Mouse (Mus musculus): ENCODE data around the gene Sypl2. TPM values are rescaled to one million over a fixed set of nuclear protein-coding genes. Genes with fewer than 3 reads are reported as not detected.

Sypl2 gene
- polyA plus RNA-seq, 1 experiment from 2014 or later: 0.28 TPM

GRCm38 (mm10) chr3:108227521-108227920, 1.1 kb upstream of the Sypl2 start:
- 82% methylated on average over 2 of the region's 2 CpGs for WGBS
- no peak overlapping the region for H3K4me3 ChIP-seq (ENCODE audit: low read length)
- H3K36me3 ChIP-seq (ENCODE audit: control insufficient read depth, insufficient read depth, low read length): no peaks in the 10 kb centered on the region
- H3K27me3 ChIP-seq (replicated peaks; ENCODE audit: control insufficient read depth, insufficient read depth, low read length): peaks cover 23% of the 10 kb centered on the region
- H3K4me2 ChIP-seq (ENCODE audit: low read depth, low read length): no peak overlapping the region
- no peak overlapping the region for H3K27ac ChIP-seq (ENCODE audit: low read length)
- H3K9me3 ChIP-seq (ENCODE audit: control insufficient read depth, low read length): no peaks in the 10 kb centered on the region
- no peak for ATAC-seq
- peaks cover 11% of the 10 kb centered on the region for H3K4me1 ChIP-seq (ENCODE audit: control insufficient read depth, insufficient read depth, low read length)
- no peak overlapping the region for H3K9ac ChIP-seq (ENCODE audit: low read depth, low read length)

GRCm38 (mm10) chr3:108225711-108226557, 514 bp downstream of the Sypl2 start:
- peak overlapping the region; percentile 65 for H3K9ac ChIP-seq (ENCODE audit: low read depth, low read length)
- H3K4me3 ChIP-seq (ENCODE audit: low read length): peak overlapping the region; percentile 57
- peak overlapping the region; percentile 93 for H3K4me2 ChIP-seq (ENCODE audit: low read depth, low read length)
- no peak overlapping the region for H3K27ac ChIP-seq (ENCODE audit: low read length)
- 2% methylated on average over 62 of the region's 67 CpGs for WGBS
- H3K27me3 ChIP-seq (replicated peaks; ENCODE audit: control insufficient read depth, insufficient read depth, low read length): peaks cover 23% of the 10 kb centered on the region
- peaks cover 11% of the 10 kb centered on the region for H3K4me1 ChIP-seq (ENCODE audit: control insufficient read depth, insufficient read depth, low read length)
- H3K36me3 ChIP-seq (ENCODE audit: control insufficient read depth, insufficient read depth, low read length): no peaks in the 10 kb centered on the region
- peak; percentile 80 for ATAC-seq
- no peaks in the 10 kb centered on the region for H3K9me3 ChIP-seq (ENCODE audit: control insufficient read depth, low read length)

GRCm38 (mm10) chr3:108220661-108221060, 5.8 kb downstream of the Sypl2 start:
- WGBS: 83% methylated on average over 3 of the region's 3 CpGs
- no peak overlapping the region for H3K4me3 ChIP-seq (ENCODE audit: low read length)
- peaks cover 7% of the 10 kb centered on the region for H3K27me3 ChIP-seq (replicated peaks; ENCODE audit: control insufficient read depth, insufficient read depth, low read length)
- no peak for ATAC-seq
- H3K36me3 ChIP-seq (ENCODE audit: control insufficient read depth, insufficient read depth, low read length): no peaks in the 10 kb centered on the region
- H3K9ac ChIP-seq (ENCODE audit: low read depth, low read length): no peak overlapping the region
- H3K4me1 ChIP-seq (ENCODE audit: control insufficient read depth, insufficient read depth, low read length): peaks cover under 1% of the 10 kb centered on the region; the same call in 1 of the 2 replicates
- no peak overlapping the region for H3K27ac ChIP-seq (ENCODE audit: low read length)
- no peak overlapping the region for H3K4me2 ChIP-seq (ENCODE audit: low read depth, low read length)
- no peaks in the 10 kb centered on the region for H3K9me3 ChIP-seq (ENCODE audit: control insufficient read depth, low read length)

- no peak for ATAC-seq
- H3K9ac ChIP-seq (ENCODE audit: low read depth, low read length): no peak overlapping the region
- H3K4me2 ChIP-seq (ENCODE audit: low read depth, low read length): no peak overlapping the region
- no peaks in the 10 kb centered on the region for H3K36me3 ChIP-seq (ENCODE audit: control insufficient read depth, insufficient read depth, low read length)
- H3K4me1 ChIP-seq (ENCODE audit: control insufficient read depth, insufficient read depth, low read length): no peaks in the 10 kb centered on the region
- H3K27me3 ChIP-seq (replicated peaks; ENCODE audit: control insufficient read depth, insufficient read depth, low read length): no peaks in the 10 kb centered on the region
- no peak overlapping the region for H3K27ac ChIP-seq (ENCODE audit: low read length)
- 14% methylated on average over 5 of the region's 5 CpGs for WGBS
- H3K4me3 ChIP-seq (ENCODE audit: low read length): no peak overlapping the region
- H3K9me3 ChIP-seq (ENCODE audit: control insufficient read depth, low read length): no peaks in the 10 kb centered on the region
Measured at GRCm38 (mm10) chr3:108214734-108215133, 11.7 kb downstream of the Sypl2 start.

GRCm38 (mm10) chr3:108212406-108212805, 14.0 kb downstream of the Sypl2 start:
- no peak for ATAC-seq
- Histone ChIP-seq H3K9ac (ENCODE audit: low read depth, low read length) (no peak overlapping the region), H3K27ac (ENCODE audit: low read length) (no peak overlapping the region), H3K36me3 (ENCODE audit: control insufficient read depth, insufficient read depth, low read length) (no peaks in the 10 kb centered on the region), H3K9me3 (ENCODE audit: control insufficient read depth, low read length) (no peaks in the 10 kb centered on the region), H3K4me3 (ENCODE audit: low read length) (no peak overlapping the region), H3K4me2 (ENCODE audit: low read depth, low read length) (no peak overlapping the region), H3K4me1 (ENCODE audit: control insufficient read depth, insufficient read depth, low read length) (peaks cover 9% of the 10 kb centered on the region), H3K27me3 (replicated peaks; ENCODE audit: control insufficient read depth, insufficient read depth, low read length) (no peaks in the 10 kb centered on the region)
- WGBS: 75% methylated on average over 8 of the region's 8 CpGs

GRCm38 (mm10) chr3:108211845-108212244, 14.6 kb downstream of the Sypl2 start:
- H3K4me1 ChIP-seq (ENCODE audit: control insufficient read depth, insufficient read depth, low read length): peaks cover 12% of the 10 kb centered on the region
- no peaks in the 10 kb centered on the region for H3K9me3 ChIP-seq (ENCODE audit: control insufficient read depth, low read length)
- no peaks in the 10 kb centered on the region for H3K27me3 ChIP-seq (replicated peaks; ENCODE audit: control insufficient read depth, insufficient read depth, low read length)
- H3K9ac ChIP-seq (ENCODE audit: low read depth, low read length): no peak overlapping the region
- H3K36me3 ChIP-seq (ENCODE audit: control insufficient read depth, insufficient read depth, low read length): no peaks in the 10 kb centered on the region
- H3K4me2 ChIP-seq (ENCODE audit: low read depth, low read length): no peak overlapping the region
- 80% methylated on average over 6 of the region's 6 CpGs for WGBS
- H3K27ac ChIP-seq (ENCODE audit: low read length): no peak overlapping the region
- ATAC-seq: no peak
- no peak overlapping the region for H3K4me3 ChIP-seq (ENCODE audit: low read length)

GRCm38 (mm10) chr3:108210771-108211139, 15.7 kb downstream of the Sypl2 start, which contains the start of gene Atxn7l2:
TSS of gene Atxn7l2 (minus strand) at chr3:108210934.
- peak within 1 kb of the TSS; percentile 65 for H3K4me3 ChIP-seq (ENCODE audit: low read length)
- H3K36me3 ChIP-seq (ENCODE audit: control insufficient read depth, insufficient read depth, low read length): peaks cover 2% of the 10 kb centered on the region; the same call in 1 of the 2 replicates
- peak within 1 kb of the TSS; percentile 89 for H3K4me2 ChIP-seq (ENCODE audit: low read depth, low read length)
- no peaks in the 10 kb centered on the region for H3K9me3 ChIP-seq (ENCODE audit: control insufficient read depth, low read length)
- peak within 1 kb of the TSS; percentile 80 for H3K27ac ChIP-seq (ENCODE audit: low read length)
- no peaks in the 10 kb centered on the region for H3K27me3 ChIP-seq (replicated peaks; ENCODE audit: control insufficient read depth, insufficient read depth, low read length)
- peak within 1 kb of the TSS; percentile 78 for H3K9ac ChIP-seq (ENCODE audit: low read depth, low read length)
- under 1% methylated on average over 14 of the region's 14 CpGs for WGBS
- peaks cover 18% of the 10 kb centered on the region for H3K4me1 ChIP-seq (ENCODE audit: control insufficient read depth, insufficient read depth, low read length)
- ATAC-seq: peak; percentile 76

GRCm38 (mm10) chr3:108209946-108210770, 16.3 kb downstream of the Sypl2 start:
- Histone ChIP-seq H3K27me3 (replicated peaks; ENCODE audit: control insufficient read depth, insufficient read depth, low read length) (no peaks in the 10 kb centered on the region), H3K4me2 (ENCODE audit: low read depth, low read length) (peak overlapping the region; percentile 89), H3K4me1 (ENCODE audit: control insufficient read depth, insufficient read depth, low read length) (peaks cover 18% of the 10 kb centered on the region), H3K9me3 (ENCODE audit: control insufficient read depth, low read length) (no peaks in the 10 kb centered on the region), H3K36me3 (ENCODE audit: control insufficient read depth, insufficient read depth, low read length) (peaks cover 6% of the 10 kb centered on the region; the same call in 1 of the 2 replicates), H3K9ac (ENCODE audit: low read depth, low read length) (peak overlapping the region; percentile 78), H3K27ac (ENCODE audit: low read length) (peak overlapping the region; percentile 80), H3K4me3 (ENCODE audit: low read length) (peak overlapping the region; percentile 65)
- WGBS: under 1% methylated on average over 58 of the region's 72 CpGs
- peak; percentile 95 for ATAC-seq

GRCm38 (mm10) chr3:108209536-108209935, 16.9 kb downstream of the Sypl2 start:
- peak; percentile 1; the same call in 1 of the 2 replicates for ATAC-seq
- Histone ChIP-seq H3K4me2 (ENCODE audit: low read depth, low read length) (peak overlapping the region; percentile 80), H3K27me3 (replicated peaks; ENCODE audit: control insufficient read depth, insufficient read depth, low read length) (no peaks in the 10 kb centered on the region), H3K4me1 (ENCODE audit: control insufficient read depth, insufficient read depth, low read length) (peaks cover 18% of the 10 kb centered on the region), H3K9ac (ENCODE audit: low read depth, low read length) (peak overlapping the region; percentile 78), H3K4me3 (ENCODE audit: low read length) (peak overlapping the region; percentile 65), H3K27ac (ENCODE audit: low read length) (no peak overlapping the region), H3K36me3 (ENCODE audit: control insufficient read depth, insufficient read depth, low read length) (peaks cover 8% of the 10 kb centered on the region; the same call in 1 of the 2 replicates), H3K9me3 (ENCODE audit: control insufficient read depth, low read length) (no peaks in the 10 kb centered on the region)
- 5% methylated on average over 8 of the region's 8 CpGs for WGBS
